Mouse (Mus musculus) testis, adult 2 months (tissue): ENCODE data around the gene Bsdc1. TPM values are rescaled to one million over a fixed set of nuclear protein-coding genes. Genes with fewer than 3 reads are reported as not detected.
A peak's percentile ranks its signal among the peaks of the same experiment; 100 is the strongest.
"Not testable (repeated sequence)": the region's sequence is repeated elsewhere in the genome, so short reads cannot be mapped to it uniquely, and the experiment has no call there.

ENCODE experiments used
- H3K27ac ChIP-seq: fragments of 200-500 bp; 2 replicates; pipeline ENCODE4 v1.5.1; 2012; ENCODE audit warnings: low read depth, low read length; ENCODE audit not compliant: control insufficient read depth, insufficient read depth
- H3K27me3 ChIP-seq: fragments of 200-500 bp; 2 replicates; pipeline ENCODE4 v1.6.1; 2012; ENCODE audit warnings: mild to moderate bottlenecking, low read length, moderate library complexity; ENCODE audit not compliant: control insufficient read depth, insufficient read depth
- H3K36me3 ChIP-seq: fragments of 200-500 bp; 2 replicates; pipeline ENCODE4 v1.6.1; 2012; ENCODE audit warnings: mild to moderate bottlenecking, low read length; ENCODE audit not compliant: control insufficient read depth, insufficient read depth
- H3K4me1 ChIP-seq: fragments of 200-500 bp; 2 replicates; pipeline ENCODE4 v1.6.1; 2012; ENCODE audit warnings: low read length; ENCODE audit not compliant: control insufficient read depth, insufficient read depth
- H3K4me3 ChIP-seq: fragments of 200-500 bp; 2 replicates; pipeline ENCODE4 v1.5.1; 2012; ENCODE audit warnings: low read depth, mild to moderate bottlenecking, low read length, moderate library complexity, mixed read lengths; ENCODE audit not compliant: control insufficient read depth
- CTCF ChIP-seq: fragments of 200-500 bp; IDR thresholded peaks from 2 replicates; pipeline ENCODE4 v1.5.1; 2012; ENCODE audit warnings: low read depth, mild to moderate bottlenecking, inconsistent platforms, low read length, moderate library complexity; ENCODE audit not compliant: control insufficient read depth, insufficient read depth, insufficient replicate concordance
- POLR2A ChIP-seq: fragments of 200-500 bp; IDR thresholded peaks from 2 replicates; pipeline ENCODE4 v1.6.1; 2012; ENCODE audit warnings: low read depth, mild to moderate bottlenecking, inconsistent platforms, low read length, moderate library complexity; ENCODE audit not compliant: control insufficient read depth
- polyA plus RNA-seq: library from polyadenylated mRNA; depleted of rRNA; stranded (reverse); fragments of >200 nt; gene quantifications from 2 replicates; pipeline ENCODE4 v1.2.3, GENCODE M21; 2012

Gene Bsdc1
- polyA plus RNA-seq, 1 experiment: 38.2 TPM

DNA sequence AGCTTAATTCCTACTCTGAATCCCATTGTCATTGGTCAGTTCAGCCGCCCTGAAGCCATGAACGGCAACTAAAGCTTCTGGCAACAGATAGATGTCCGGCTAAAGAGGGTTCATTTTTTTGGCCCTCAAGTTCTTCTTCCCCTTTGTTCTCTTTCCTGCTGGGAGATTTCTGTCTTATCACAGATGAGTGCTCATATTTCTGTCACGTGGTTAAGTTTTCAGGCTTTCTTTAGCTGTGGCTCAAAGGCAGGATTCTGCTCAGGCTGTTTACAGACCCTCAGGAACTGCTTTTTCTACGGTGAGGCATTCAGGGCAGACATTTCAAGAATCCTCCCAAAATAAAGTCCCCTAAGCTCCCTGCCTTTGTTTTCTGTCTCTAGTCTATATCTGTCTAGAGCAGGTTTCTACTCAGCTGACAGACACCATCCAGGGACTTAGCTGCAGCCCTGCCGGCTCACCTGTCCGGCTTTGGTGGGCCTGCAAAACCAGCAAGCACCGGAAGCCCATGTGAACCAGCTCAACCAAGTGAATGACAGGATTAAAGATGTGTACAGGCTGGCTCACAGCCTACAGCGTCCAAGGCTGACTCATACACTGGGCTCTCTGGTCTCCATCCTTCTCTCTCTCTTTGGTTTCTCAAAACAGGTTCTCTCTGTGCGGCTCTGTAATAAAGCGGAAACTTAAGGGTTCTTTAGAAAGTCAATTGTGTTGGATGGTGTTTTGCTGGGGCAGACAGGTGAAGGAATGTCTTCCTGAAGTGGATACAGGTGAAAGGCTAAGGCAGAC, 13.4 kb upstream of the Bsdc1 start:
- no peaks in the 10 kb centered on the region for H3K27me3 ChIP-seq
- H3K4me3 ChIP-seq: no peak overlapping the region
- TF ChIP-seq POLR2A: no peak
- no peak for TF ChIP-seq CTCF
- peak overlapping the region; percentile 27 for H3K27ac ChIP-seq
- peaks cover under 1% of the 10 kb centered on the region for H3K4me1 ChIP-seq
- no peaks in the 10 kb centered on the region for H3K36me3 ChIP-seq

DNA sequence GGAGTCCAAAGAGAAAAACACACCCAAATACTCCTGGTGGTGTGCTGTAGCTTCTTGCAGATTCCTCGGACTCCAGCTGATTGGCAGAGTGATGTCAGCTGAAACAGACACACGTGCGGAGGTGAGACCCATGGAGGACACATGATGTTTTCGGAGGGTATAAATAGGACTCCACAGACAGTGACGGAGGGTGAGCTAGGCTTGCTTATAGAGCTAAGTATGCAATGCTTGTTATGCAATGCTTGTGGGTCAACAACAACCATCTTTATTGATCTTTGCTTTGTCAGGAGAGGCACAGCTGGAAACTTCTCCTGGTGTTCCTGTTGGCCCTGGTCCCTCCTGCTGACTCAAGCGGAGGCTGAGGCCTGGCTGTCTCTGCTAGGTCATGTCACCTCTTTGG, 12.7 kb upstream of the Bsdc1 start:
- H3K27ac ChIP-seq: no peak overlapping the region
- TF ChIP-seq CTCF: no peak
- TF ChIP-seq POLR2A: no peak
- no peaks in the 10 kb centered on the region for H3K4me1 ChIP-seq
- no peak overlapping the region for H3K4me3 ChIP-seq
- H3K36me3 ChIP-seq: no peaks in the 10 kb centered on the region
- no peaks in the 10 kb centered on the region for H3K27me3 ChIP-seq

GRCm38 (mm10) chr4:129450851-129451250, 10.5 kb upstream of the Bsdc1 start:
- TF ChIP-seq POLR2A (no peak), CTCF (no peak)
- Histone ChIP-seq H3K27ac (no peak overlapping the region), H3K4me1 (peaks cover 4% of the 10 kb centered on the region), H3K27me3 (no peaks in the 10 kb centered on the region), H3K36me3 (no peaks in the 10 kb centered on the region), H3K4me3 (no peak overlapping the region)

- H3K27me3 ChIP-seq: no peaks in the 10 kb centered on the region
- H3K27ac ChIP-seq: no peak overlapping the region
- TF ChIP-seq CTCF: no peak
- no peak for TF ChIP-seq POLR2A
- H3K4me3 ChIP-seq: no peak overlapping the region
- peaks cover 7% of the 10 kb centered on the region for H3K4me1 ChIP-seq
- no peaks in the 10 kb centered on the region for H3K36me3 ChIP-seq
These were observed 9.8 kb upstream of the Bsdc1 start for GRCm38 (mm10) chr4:129451471-129452169.

DNA sequence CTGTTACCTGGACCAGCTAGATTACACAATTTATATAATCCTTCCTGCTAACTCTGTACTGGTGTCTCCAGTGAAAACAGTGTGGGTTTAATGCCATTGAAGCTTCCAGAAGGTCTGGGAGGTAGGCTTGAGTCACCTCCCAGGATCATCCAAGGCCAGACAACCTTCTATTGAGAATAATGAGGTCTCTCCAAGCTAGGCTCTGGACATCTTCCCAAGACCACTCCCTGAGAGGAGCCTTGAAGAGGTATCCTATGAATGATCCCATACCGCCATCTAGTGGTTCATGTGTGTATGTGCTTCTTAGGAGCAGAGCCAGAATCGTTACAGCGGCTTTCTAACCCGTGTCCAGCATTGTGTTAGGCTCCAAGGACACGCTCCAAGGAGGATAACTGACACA, 6.1 kb upstream of the Bsdc1 start:
- Histone ChIP-seq H3K27me3 (no peaks in the 10 kb centered on the region), H3K27ac (no peak overlapping the region), H3K4me1 (peaks cover 7% of the 10 kb centered on the region), H3K4me3 (no peak overlapping the region), H3K36me3 (no peaks in the 10 kb centered on the region)
- TF ChIP-seq CTCF: peak; percentile 45; the same call in 1 of the 2 replicates
- no peak for TF ChIP-seq POLR2A

- no peaks in the 10 kb centered on the region for H3K27me3 ChIP-seq
- H3K4me3 ChIP-seq: no peak overlapping the region
- peaks cover 10% of the 10 kb centered on the region for H3K4me1 ChIP-seq
- no peaks in the 10 kb centered on the region for H3K36me3 ChIP-seq
- no peak overlapping the region for H3K27ac ChIP-seq
- no peak for TF ChIP-seq CTCF
- TF ChIP-seq POLR2A: no peak
These were observed 5.3 kb upstream of the Bsdc1 start for GRCm38 (mm10) chr4:129456126-129456525.

GRCm38 (mm10) chr4:129457311-129457710, 4.1 kb upstream of the Bsdc1 start:
- H3K27ac ChIP-seq: not testable (repeated sequence)

GRCm38 (mm10) chr4:129459726-129460125, 1.7 kb upstream of the Bsdc1 start:
- peaks cover 16% of the 10 kb centered on the region for H3K4me1 ChIP-seq
- no peaks in the 10 kb centered on the region for H3K27me3 ChIP-seq
- H3K36me3 ChIP-seq: no peaks in the 10 kb centered on the region
- H3K4me3 ChIP-seq: peak overlapping the region; percentile 40
- no peak for TF ChIP-seq POLR2A
- TF ChIP-seq CTCF: no peak
- no peak overlapping the region for H3K27ac ChIP-seq

More at GRCm38 (mm10) chr4:129457311-129457710, 4.1 kb upstream of the Bsdc1 start:
- H3K4me1 ChIP-seq: peaks cover 13% of the 10 kb centered on the region
- H3K4me3 ChIP-seq, H3K27me3 ChIP-seq, H3K36me3 ChIP-seq: not testable (repeated sequence)
